Mouse (Mus musculus) small intestine, adult 2 months (tissue): ENCODE results near the gene Myo9b.

Source experiments
- CTCF ChIP-seq: fragments of 200-500 bp; IDR thresholded peaks from 2 replicates; pipeline ENCODE4 v1.5.1; 2012; ENCODE audit warnings: low read depth, mild to moderate bottlenecking, control low read depth, inconsistent platforms, low read length, moderate library complexity, mixed read lengths; ENCODE audit not compliant: insufficient replicate concordance, insufficient read length; ENCODE audit errors: extremely low read depth
- POLR2A ChIP-seq: fragments of 200-500 bp; IDR thresholded peaks from 2 replicates; pipeline ENCODE4 v1.6.1; 2012; ENCODE audit warnings: low read depth, mild to moderate bottlenecking, control low read depth, inconsistent platforms, low read length, moderate library complexity

DNA sequence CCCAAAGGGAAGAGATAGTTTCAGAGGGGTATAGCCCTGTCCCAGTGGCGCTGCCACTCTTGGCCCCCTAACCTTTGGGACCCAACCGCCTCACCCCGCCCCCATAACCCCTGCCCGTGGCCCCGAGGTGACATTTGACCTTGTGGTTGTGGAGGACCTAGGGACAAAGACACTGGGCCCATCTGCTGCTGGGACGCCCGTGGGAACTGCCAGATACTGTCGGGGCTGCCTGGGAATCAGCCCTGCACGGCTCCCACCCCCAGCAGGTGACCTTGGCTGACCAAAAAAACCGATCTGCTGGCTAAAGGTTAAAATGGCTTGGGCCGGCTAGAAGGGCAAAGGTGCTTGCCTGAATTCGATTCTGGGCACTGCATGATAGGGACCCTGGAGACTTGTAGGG, 110.9 kb downstream of the Myo9b start:
- TF ChIP-seq CTCF, result no peak
- TF ChIP-seq POLR2A, result no peak
